Mouse (Mus musculus) kidney, postnatal 0 days (tissue): ENCODE data around the gene D5Ertd579e. TPM values are rescaled to one million over a fixed set of nuclear protein-coding genes. Genes with fewer than 3 reads are reported as not detected.

Experiments
- ATAC-seq: fragments of 200-750 bp; cut with Nextera tagmentation; replicated peaks from 2 replicates; pipeline ENCODE4 v1.8.0; 2017; ENCODE audit warnings: low read depth, moderate number of reproducible peaks, moderate TSS enrichment, moderate library complexity; ENCODE audit not compliant: low FRiP score
- DNase-seq: peaks from one replicate; pipeline ENCODE4 v3.0.0-alpha.2; 2016; ENCODE audit warnings: low spot score
- H3K27ac ChIP-seq: fragments of 300-500 bp; sonication (generic); 2 replicates; pipeline ENCODE4 v1.5.1; 2014; ENCODE audit warnings: mild to moderate bottlenecking
- H3K27me3 ChIP-seq: fragments of 300-500 bp; sonication (generic); 2 replicates; pipeline ENCODE4 v1.6.1; 2014; ENCODE audit warnings: low read length, mixed read lengths; ENCODE audit not compliant: insufficient read depth
- H3K36me3 ChIP-seq: fragments of 300-500 bp; sonication (generic); 2 replicates; pipeline ENCODE4 v1.6.1; 2014; ENCODE audit warnings: low read length, mixed read lengths; ENCODE audit not compliant: insufficient read depth
- H3K4me1 ChIP-seq: fragments of 300-500 bp; sonication (generic); replicated peaks from 2 replicates; pipeline ENCODE4 v1.6.1; 2014; ENCODE audit warnings: antibody characterized with exemption, low read length, mixed read lengths; ENCODE audit not compliant: insufficient read depth
- H3K4me2 ChIP-seq: fragments of 300-500 bp; sonication (generic); 2 replicates; pipeline ENCODE4 v1.6.1; 2014; ENCODE audit warnings: mild to moderate bottlenecking, low read length, moderate library complexity, mixed read lengths
- H3K4me3 ChIP-seq: fragments of 300-500 bp; sonication (generic); replicated peaks from 2 replicates; pipeline ENCODE4 v1.5.1; 2014; ENCODE audit warnings: low read depth, low read length
- H3K9ac ChIP-seq: fragments of 300-500 bp; sonication (generic); 2 replicates; pipeline ENCODE4 v1.6.1; 2014; ENCODE audit warnings: low read depth, low read length
- H3K9me3 ChIP-seq: fragments of 300-500 bp; sonication (generic); replicated peaks from 2 replicates; pipeline ENCODE4 v1.6.1; 2016; ENCODE audit warnings: low read length, inconsistent platforms, mixed read lengths
- CTCF ChIP-seq: IDR thresholded peaks from 2 replicates; pipeline ENCODE4 v1.5.1; 2016; ENCODE audit warnings: antibody characterized with exemption, low read depth, mild to moderate bottlenecking, moderate library complexity
- WGBS: fragments of 180-500 bp; shearing (Covaris S2); extraction: QIAGEN DNeasy Blood & Tissue Kit; methylation state at CpG from one replicate; pipeline ENCODE4 v1.1.7; 2014; 5-methylcytosine and 5-hydroxymethylcytosine counted together
- polyA plus RNA-seq: library from polyadenylated mRNA; unstranded; fragments of >200 nt; fragmentation: Nextera tagmentation; extraction: Ambion mirVana; gene quantifications from 2 replicates; pipeline ENCODE4 v1.2.1, GENCODE M21; 2015

D5Ertd579e gene
- polyA plus RNA-seq, 1 experiment from 2014 or later = 19.9 TPM

GRCm38 (mm10) chr5:36602028-36602427 lies 93.8 kb downstream of the D5Ertd579e start:
- no peak for TF ChIP-seq CTCF
- H3K36me3 ChIP-seq = peaks cover 44% of the 10 kb centered on the region
- H3K27ac ChIP-seq = no peak overlapping the region
- H3K27me3 ChIP-seq = no peaks in the 10 kb centered on the region
- no peak for ATAC-seq
- 87% methylated on average over 9 of the region's 9 CpGs for WGBS
- no peaks in the 10 kb centered on the region for H3K9me3 ChIP-seq
- DNase-seq = no peak
- no peak overlapping the region for H3K4me2 ChIP-seq
- no peak overlapping the region for H3K9ac ChIP-seq
- no peak overlapping the region for H3K4me3 ChIP-seq
- no peaks in the 10 kb centered on the region for H3K4me1 ChIP-seq

GRCm38 (mm10) chr5:36601492-36601891 lies 94.3 kb downstream of the D5Ertd579e start:
- ATAC-seq = no peak
- Histone ChIP-seq H3K36me3 (peaks cover 41% of the 10 kb centered on the region), H3K9ac (no peak overlapping the region), H3K4me3 (no peak overlapping the region), H3K4me1 (no peaks in the 10 kb centered on the region), H3K27ac (no peak overlapping the region), H3K9me3 (no peaks in the 10 kb centered on the region), H3K4me2 (no peak overlapping the region), H3K27me3 (no peaks in the 10 kb centered on the region)
- no peak for TF ChIP-seq CTCF
- DNase-seq = no peak
- WGBS = 88% methylated on average over 7 of the region's 7 CpGs

GRCm38 (mm10) chr5:36598883-36599282 lies 96.9 kb downstream of the D5Ertd579e start:
- no peaks in the 10 kb centered on the region for H3K27me3 ChIP-seq
- H3K9ac ChIP-seq = no peak overlapping the region
- WGBS = 78% methylated on average over 1 of the region's 1 CpGs
- no peak overlapping the region for H3K27ac ChIP-seq
- no peaks in the 10 kb centered on the region for H3K9me3 ChIP-seq
- ATAC-seq (no peak), DNase-seq (no peak)
- no peak overlapping the region for H3K4me2 ChIP-seq
- TF ChIP-seq CTCF = no peak
- H3K4me3 ChIP-seq = no peak overlapping the region
- H3K4me1 ChIP-seq = no peaks in the 10 kb centered on the region
- peaks cover 28% of the 10 kb centered on the region for H3K36me3 ChIP-seq

- TF ChIP-seq CTCF = peak; percentile 61
- peaks cover 19% of the 10 kb centered on the region; the same call in 1 of the 2 replicates for H3K36me3 ChIP-seq
- no peaks in the 10 kb centered on the region for H3K9me3 ChIP-seq
- no peak overlapping the region for H3K9ac ChIP-seq
- H3K4me2 ChIP-seq = no peak overlapping the region
- no peaks in the 10 kb centered on the region for H3K27me3 ChIP-seq
- DNase-seq = peak; percentile 44
- WGBS = 33% methylated on average over 4 of the region's 4 CpGs
- no peaks in the 10 kb centered on the region for H3K4me1 ChIP-seq
- no peak overlapping the region for H3K27ac ChIP-seq
- H3K4me3 ChIP-seq = no peak overlapping the region
- no peak for ATAC-seq
Measured at GRCm38 (mm10) chr5:36597653-36598052, 98.2 kb downstream of the D5Ertd579e start.

- 0 out of 2 replicates have a peak, but pooled peaks cover 10% of the 10 kb centered on the region for H3K36me3 ChIP-seq
- no peaks in the 10 kb centered on the region for H3K27me3 ChIP-seq
- no peak for TF ChIP-seq CTCF
- no peak overlapping the region for H3K4me2 ChIP-seq
- H3K4me1 ChIP-seq = no peaks in the 10 kb centered on the region
- 68% methylated on average over 5 of the region's 5 CpGs for WGBS
- no peak overlapping the region for H3K27ac ChIP-seq
- no peaks in the 10 kb centered on the region for H3K9me3 ChIP-seq
- H3K4me3 ChIP-seq = no peak overlapping the region
- H3K9ac ChIP-seq = no peak overlapping the region
- DNase-seq = no peak
- no peak for ATAC-seq
Measured at GRCm38 (mm10) chr5:36596225-36596624, 99.6 kb downstream of the D5Ertd579e start.

GRCm38 (mm10) chr5:36595115-36595514 lies 100.7 kb downstream of the D5Ertd579e start:
- no peak overlapping the region for H3K4me2 ChIP-seq
- no peak for DNase-seq
- peak; percentile 9; the same call in 1 of the 2 replicates for TF ChIP-seq CTCF
- no peak overlapping the region for H3K9ac ChIP-seq
- no peak for ATAC-seq
- H3K36me3 ChIP-seq = 0 out of 2 replicates have a peak, but pooled peaks cover 8% of the 10 kb centered on the region
- H3K9me3 ChIP-seq = no peaks in the 10 kb centered on the region
- no peak overlapping the region for H3K4me3 ChIP-seq
- WGBS = 30% methylated on average over 3 of the region's 3 CpGs
- H3K27ac ChIP-seq = no peak overlapping the region
- H3K27me3 ChIP-seq = no peaks in the 10 kb centered on the region
- no peaks in the 10 kb centered on the region for H3K4me1 ChIP-seq

GRCm38 (mm10) chr5:36594344-36594743 lies 101.5 kb downstream of the D5Ertd579e start:
- ATAC-seq = no peak
- 0 out of 2 replicates have a peak, but pooled peaks cover 2% of the 10 kb centered on the region for H3K36me3 ChIP-seq
- no peaks in the 10 kb centered on the region for H3K27me3 ChIP-seq
- H3K27ac ChIP-seq = no peak overlapping the region
- H3K9ac ChIP-seq = no peak overlapping the region
- no peak overlapping the region for H3K4me3 ChIP-seq
- no peaks in the 10 kb centered on the region for H3K4me1 ChIP-seq
- no peaks in the 10 kb centered on the region for H3K9me3 ChIP-seq
- no peak for DNase-seq
- no peak for TF ChIP-seq CTCF
- WGBS = 83% methylated on average over 3 of the region's 3 CpGs
- H3K4me2 ChIP-seq = no peak overlapping the region
